Mouse (Mus musculus) CD8-positive naive resting alpha-beta T cell, adult 2 months (primary cell): ENCODE measurements around the gene Gm10840.

ENCODE experiments used
- DNase-seq, 2 experiments: peaks; one replicate each; pipeline ENCODE4 v3.0.0; 2022; ENCODE audit warnings: low read depth in 2 of 2, low spot score in 2 of 2

Gene Gm10840

GRCm38 (mm10) chr11:106159921-106160840, 469 bp upstream of the Gm10840 start:
- DNase-seq = peak; percentile 68 to 69

- DNase-seq = no peak
Observed at GRCm38 (mm10) chr11:106162237-106162636, 1.6 kb downstream of the Gm10840 start.

- DNase-seq = no peak
Observed at GRCm38 (mm10) chr11:106163546-106163945, 2.9 kb downstream of the Gm10840 start.

- no peak for DNase-seq
Observed at GRCm38 (mm10) chr11:106164601-106165180, 4.0 kb downstream of the Gm10840 start.

GRCm38 (mm10) chr11:106167435-106167834, 6.8 kb downstream of the Gm10840 start:
- peak; percentile 82 to 89 for DNase-seq

- DNase-seq = peak; percentile 66 to 81
Observed at GRCm38 (mm10) chr11:106170807-106171206, 10.2 kb downstream of the Gm10840 start.

- DNase-seq = no peak
Observed at GRCm38 (mm10) chr11:106173228-106173627, 12.6 kb downstream of the Gm10840 start.

- DNase-seq = no peak
Observed at GRCm38 (mm10) chr11:106174372-106174771, 13.7 kb downstream of the Gm10840 start.

GRCm38 (mm10) chr11:106175081-106175480, 14.4 kb downstream of the Gm10840 start:
- no peak for DNase-seq

GRCm38 (mm10) chr11:106176372-106176771, 15.7 kb downstream of the Gm10840 start:
- no peak for DNase-seq

GRCm38 (mm10) chr11:106178036-106178782, 17.6 kb downstream of the Gm10840 start:
- no peak for DNase-seq

GRCm38 (mm10) chr11:106179711-106180448, 19.2 kb downstream of the Gm10840 start:
- DNase-seq = no peak

- DNase-seq = no peak
Observed at GRCm38 (mm10) chr11:106180449-106180801, 19.8 kb downstream of the Gm10840 start.

GRCm38 (mm10) chr11:106187326-106187725, 26.7 kb downstream of the Gm10840 start:
- no peak for DNase-seq

- DNase-seq = no peak
Observed at GRCm38 (mm10) chr11:106191716-106192115, 31.1 kb downstream of the Gm10840 start.

- no peak for DNase-seq
Observed at GRCm38 (mm10) chr11:106192241-106192640, 31.6 kb downstream of the Gm10840 start.

- no peak for DNase-seq
Observed at GRCm38 (mm10) chr11:106192657-106193370, 32.2 kb downstream of the Gm10840 start.

- peak; percentile 95 for DNase-seq
Observed at GRCm38 (mm10) chr11:106193371-106194154, 32.9 kb downstream of the Gm10840 start.

GRCm38 (mm10) chr11:106194155-106194541, 33.5 kb downstream of the Gm10840 start:
- DNase-seq = no peak

- DNase-seq = no peak
Observed at GRCm38 (mm10) chr11:106194891-106195290, 34.2 kb downstream of the Gm10840 start.
